Mouse (Mus musculus): ENCODE results near the gene Oxsr1. TPM values are rescaled to one million over a fixed set of nuclear protein-coding genes. Genes with fewer than 3 reads are reported as not detected.
"Not testable (repeated sequence)": the region's sequence is repeated elsewhere in the genome, so short reads cannot be mapped to it uniquely, and the experiment has no call there.

Oxsr1 gene
- polyA plus RNA-seq, 1 experiment from 2014 or later = 14.2 TPM

- no peak for ATAC-seq (replicated peaks)
- peaks cover 19% of the 10 kb centered on the region; the same call in 1 of the 2 replicates for H3K36me3 ChIP-seq (replicated peaks)
- no peak overlapping the region for H3K9ac ChIP-seq
- no peaks in the 10 kb centered on the region for H3K9me3 ChIP-seq
- no peaks in the 10 kb centered on the region for H3K27me3 ChIP-seq (replicated peaks)
- no peak overlapping the region for H3K4me2 ChIP-seq
- H3K4me1 ChIP-seq = no peaks in the 10 kb centered on the region
- no peak overlapping the region for H3K27ac ChIP-seq
- H3K4me3 ChIP-seq = no peak overlapping the region
- WGBS = 97% methylated on average over 3 of the region's 3 CpGs
These were observed 83.0 kb downstream of the Oxsr1 start for GRCm38 (mm10) chr9:119239274-119239673.

- 91% methylated on average over 4 of the region's 4 CpGs for WGBS
- Histone ChIP-seq H3K27me3 (replicated peaks) (no peaks in the 10 kb centered on the region), H3K9ac (no peak overlapping the region), H3K4me2 (no peak overlapping the region), H3K4me1 (no peaks in the 10 kb centered on the region), H3K27ac (no peak overlapping the region), H3K36me3 (replicated peaks) (peaks cover 15% of the 10 kb centered on the region; the same call in 1 of the 2 replicates), H3K4me3 (no peak overlapping the region), H3K9me3 (no peaks in the 10 kb centered on the region)
- ATAC-seq (replicated peaks) = no peak
These were observed 83.4 kb downstream of the Oxsr1 start for GRCm38 (mm10) chr9:119238796-119239195.

GRCm38 (mm10) chr9:119231552-119231951 is 90.7 kb downstream of the Oxsr1 start:
- 97% methylated on average over 7 of the region's 7 CpGs for WGBS
- no peak for ATAC-seq (replicated peaks)
- Histone ChIP-seq H3K9me3 (no peaks in the 10 kb centered on the region), H3K27ac (no peak overlapping the region), H3K4me3 (no peak overlapping the region), H3K4me1 (no peaks in the 10 kb centered on the region), H3K36me3 (replicated peaks) (no peaks in the 10 kb centered on the region), H3K9ac (no peak overlapping the region), H3K4me2 (no peak overlapping the region), H3K27me3 (replicated peaks) (no peaks in the 10 kb centered on the region)

GRCm38 (mm10) chr9:119230829-119231228 is 91.4 kb downstream of the Oxsr1 start:
- Histone ChIP-seq H3K9ac (no peak overlapping the region), H3K4me2 (no peak overlapping the region), H3K36me3 (replicated peaks) (peaks cover under 1% of the 10 kb centered on the region; the same call in 1 of the 2 replicates), H3K27me3 (replicated peaks) (no peaks in the 10 kb centered on the region), H3K4me1 (no peaks in the 10 kb centered on the region), H3K27ac (no peak overlapping the region), H3K4me3 (no peak overlapping the region), H3K9me3 (no peaks in the 10 kb centered on the region)
- WGBS = 89% methylated on average over 2 of the region's 2 CpGs
- no peak for ATAC-seq (replicated peaks)

- 95% methylated on average over 4 of the region's 4 CpGs for WGBS
These were observed 102.0 kb downstream of the Oxsr1 start for GRCm38 (mm10) chr9:119220249-119220648.

GRCm38 (mm10) chr9:119219667-119220066 is 102.6 kb downstream of the Oxsr1 start:
- no peak overlapping the region for H3K9ac ChIP-seq
- ATAC-seq (replicated peaks) = no peak
- no peaks in the 10 kb centered on the region for H3K4me1 ChIP-seq
- H3K4me2 ChIP-seq = no peak overlapping the region
- H3K27me3 ChIP-seq (replicated peaks) = no peaks in the 10 kb centered on the region
- H3K27ac ChIP-seq = no peak overlapping the region
- 88% methylated on average over 2 of the region's 2 CpGs for WGBS
- no peaks in the 10 kb centered on the region for H3K9me3 ChIP-seq
- H3K4me3 ChIP-seq = no peak overlapping the region
- H3K36me3 ChIP-seq (replicated peaks) = 0 out of 2 replicates have a peak, but pooled peaks cover 4% of the 10 kb centered on the region

More at GRCm38 (mm10) chr9:119220249-119220648, 102.0 kb downstream of the Oxsr1 start:
- 0 out of 2 replicates have a peak, but pooled peaks cover under 1% of the 10 kb centered on the region for H3K9me3 ChIP-seq
- H3K4me2 ChIP-seq = no peak overlapping the region
- no peak overlapping the region for H3K4me3 ChIP-seq
- H3K27me3 ChIP-seq (replicated peaks) = no peaks in the 10 kb centered on the region
- ATAC-seq (replicated peaks) = no peak
- H3K9ac ChIP-seq = no peak overlapping the region
- H3K4me1 ChIP-seq = no peaks in the 10 kb centered on the region
- H3K36me3 ChIP-seq (replicated peaks) = peaks cover 7% of the 10 kb centered on the region; the same call in 1 of the 2 replicates
- no peak overlapping the region for H3K27ac ChIP-seq

- H3K9ac ChIP-seq; ATAC-seq (replicated peaks); H3K36me3 ChIP-seq (replicated peaks); H3K4me3 ChIP-seq; H3K4me2 ChIP-seq; H3K4me1 ChIP-seq; H3K27ac ChIP-seq; H3K27me3 ChIP-seq (replicated peaks); H3K9me3 ChIP-seq: not testable (repeated sequence)
- 96% methylated on average over 2 of the region's 2 CpGs for WGBS
These were observed 106.9 kb downstream of the Oxsr1 start for GRCm38 (mm10) chr9:119215341-119215740.

GRCm38 (mm10) chr9:119214601-119215000 is 107.6 kb downstream of the Oxsr1 start:
- Histone ChIP-seq H3K4me2 (no peak overlapping the region), H3K9ac (no peak overlapping the region), H3K27me3 (replicated peaks) (no peaks in the 10 kb centered on the region), H3K4me1 (no peaks in the 10 kb centered on the region), H3K36me3 (replicated peaks) (no peaks in the 10 kb centered on the region), H3K27ac (no peak overlapping the region), H3K9me3 (no peaks in the 10 kb centered on the region), H3K4me3 (no peak overlapping the region)
- 94% methylated on average over 6 of the region's 6 CpGs for WGBS
- no peak for ATAC-seq (replicated peaks)

- no peak overlapping the region for H3K4me3 ChIP-seq
- no peak for ATAC-seq (replicated peaks)
- H3K27ac ChIP-seq = no peak overlapping the region
- no peaks in the 10 kb centered on the region for H3K9me3 ChIP-seq
- WGBS = 76% methylated on average over 8 of the region's 8 CpGs
- H3K4me1 ChIP-seq = no peaks in the 10 kb centered on the region
- no peaks in the 10 kb centered on the region for H3K27me3 ChIP-seq (replicated peaks)
- H3K4me2 ChIP-seq = no peak overlapping the region
- no peaks in the 10 kb centered on the region for H3K36me3 ChIP-seq (replicated peaks)
- no peak overlapping the region for H3K9ac ChIP-seq
These were observed 109.2 kb downstream of the Oxsr1 start for GRCm38 (mm10) chr9:119212996-119213395.

- H3K36me3 ChIP-seq (replicated peaks) = no peaks in the 10 kb centered on the region
- 97% methylated on average over 4 of the region's 4 CpGs for WGBS
- no peak within 1 kb of the TSS for H3K27ac ChIP-seq
- no peak within 1 kb of the TSS for H3K4me3 ChIP-seq
- no peak within 1 kb of the TSS for H3K9ac ChIP-seq
- H3K4me1 ChIP-seq = no peaks in the 10 kb centered on the region
- H3K4me2 ChIP-seq = no peak within 1 kb of the TSS
- H3K27me3 ChIP-seq (replicated peaks) = no peaks in the 10 kb centered on the region
- H3K9me3 ChIP-seq = no peaks in the 10 kb centered on the region
- no peak for ATAC-seq (replicated peaks)
These were observed 113.2 kb downstream of the Oxsr1 start, which contains the start of gene Slc22a13 for GRCm38 (mm10) chr9:119208998-119209397. Slc22a13 (minus strand) TSS chr9:119209098.

- Histone ChIP-seq H3K9me3 (no peaks in the 10 kb centered on the region), H3K4me1 (no peaks in the 10 kb centered on the region), H3K9ac (no peak overlapping the region), H3K27ac (no peak overlapping the region), H3K4me3 (no peak overlapping the region), H3K27me3 (replicated peaks) (no peaks in the 10 kb centered on the region), H3K4me2 (no peak overlapping the region), H3K36me3 (replicated peaks) (no peaks in the 10 kb centered on the region)
- 83% methylated on average over 4 of the region's 4 CpGs for WGBS
- no peak for ATAC-seq (replicated peaks)
These were observed 115.1 kb downstream of the Oxsr1 start for GRCm38 (mm10) chr9:119207113-119207512.

- Histone ChIP-seq H3K9ac (no peak overlapping the region), H3K4me3 (no peak overlapping the region), H3K9me3 (no peaks in the 10 kb centered on the region), H3K4me1 (no peaks in the 10 kb centered on the region), H3K27me3 (replicated peaks) (no peaks in the 10 kb centered on the region), H3K27ac (no peak overlapping the region), H3K4me2 (no peak overlapping the region), H3K36me3 (replicated peaks) (no peaks in the 10 kb centered on the region)
- 90% methylated on average over 2 of the region's 2 CpGs for WGBS
- ATAC-seq (replicated peaks) = no peak
These were observed 115.6 kb downstream of the Oxsr1 start for GRCm38 (mm10) chr9:119206666-119207065.

- ATAC-seq (replicated peaks) = no peak
- no peaks in the 10 kb centered on the region for H3K9me3 ChIP-seq
- H3K4me2 ChIP-seq = no peak overlapping the region
- H3K27ac ChIP-seq = no peak overlapping the region
- no peaks in the 10 kb centered on the region for H3K36me3 ChIP-seq (replicated peaks)
- no peak overlapping the region for H3K9ac ChIP-seq
- no peak overlapping the region for H3K4me3 ChIP-seq
- no peaks in the 10 kb centered on the region for H3K4me1 ChIP-seq
- H3K27me3 ChIP-seq (replicated peaks) = no peaks in the 10 kb centered on the region
- 88% methylated on average over 5 of the region's 5 CpGs for WGBS
These were observed 116.5 kb downstream of the Oxsr1 start for GRCm38 (mm10) chr9:119205756-119206155.

All from midbrain, embryonic 15.5 days (tissue).